Mouse (Mus musculus) macrophage (primary cell): ENCODE data around the gene Usp43. TPM values are rescaled to one million over a fixed set of nuclear protein-coding genes. Genes with fewer than 3 reads are reported as not detected.

Experiments used
- H3K27ac ChIP-seq: fragments of 350-480 bp; formaldehyde crosslinking; 2 replicates; pipeline ENCODE4 v1.9.0; 2021
- H3K36me3 ChIP-seq: fragments of 350-480 bp; formaldehyde crosslinking; 2 replicates; pipeline ENCODE4 v1.9.0; 2021; ENCODE audit errors: inconsistent target
- H3K4me3 ChIP-seq: fragments of 350-480 bp; formaldehyde crosslinking; 2 replicates; pipeline ENCODE4 v1.9.0; 2021; ENCODE audit errors: inconsistent target
- H3K79me2 ChIP-seq: fragments of 350-480 bp; formaldehyde crosslinking; 2 replicates; pipeline ENCODE4 v1.9.0; 2021; ENCODE audit errors: inconsistent target
- WGBS: methylation state at CpG from one replicate; pipeline ENCODE4 v1.1.7; 2026; ENCODE audit warnings: inconsistent platforms; ENCODE audit not compliant: missing documents; 5-methylcytosine and 5-hydroxymethylcytosine counted together
- polyA plus RNA-seq: library from polyadenylated mRNA; stranded (reverse); fragments of 250-400 nt; gene quantifications from 3 replicates; pipeline ENCODE4 v1.2.4, GENCODE M21; 2018; ENCODE audit warnings: inconsistent platforms

Gene Usp43
- polyA plus RNA-seq, 1 experiment from 2014 or later: not detected

- Histone ChIP-seq H3K4me3 (no peak overlapping the region), H3K79me2 (no peaks in the 10 kb centered on the region), H3K36me3 (no peaks in the 10 kb centered on the region), H3K27ac (no peak overlapping the region)
- 75% methylated on average over 7 of the region's 7 CpGs for WGBS
Measured at GRCm38 (mm10) chr11:67860743-67861398, 61.1 kb downstream of the Usp43 start.

- H3K27ac ChIP-seq: no peak overlapping the region
- no peak overlapping the region for H3K4me3 ChIP-seq
- no peaks in the 10 kb centered on the region for H3K36me3 ChIP-seq
- 84% methylated on average over 9 of the region's 9 CpGs for WGBS
- H3K79me2 ChIP-seq: no peaks in the 10 kb centered on the region
Measured at GRCm38 (mm10) chr11:67858518-67858917, 63.4 kb downstream of the Usp43 start.

GRCm38 (mm10) chr11:67855035-67855434 is 66.9 kb downstream of the Usp43 start:
- no peaks in the 10 kb centered on the region for H3K36me3 ChIP-seq
- 7% methylated on average over 2 of the region's 2 CpGs for WGBS
- no peak overlapping the region for H3K4me3 ChIP-seq
- H3K79me2 ChIP-seq: no peaks in the 10 kb centered on the region
- H3K27ac ChIP-seq: no peak overlapping the region

GRCm38 (mm10) chr11:67853996-67854395 is 68.0 kb downstream of the Usp43 start:
- Histone ChIP-seq H3K4me3 (no peak overlapping the region), H3K27ac (no peak overlapping the region), H3K79me2 (no peaks in the 10 kb centered on the region), H3K36me3 (no peaks in the 10 kb centered on the region)
- WGBS: 85% methylated on average over 6 of the region's 6 CpGs

GRCm38 (mm10) chr11:67851770-67852169 is 70.2 kb downstream of the Usp43 start:
- no peak overlapping the region for H3K27ac ChIP-seq
- H3K36me3 ChIP-seq: no peaks in the 10 kb centered on the region
- no peaks in the 10 kb centered on the region for H3K79me2 ChIP-seq
- 71% methylated on average over 5 of the region's 5 CpGs for WGBS
- H3K4me3 ChIP-seq: no peak overlapping the region

- no peaks in the 10 kb centered on the region for H3K79me2 ChIP-seq
- H3K27ac ChIP-seq: no peak overlapping the region
- 93% methylated on average over 4 of the region's 4 CpGs for WGBS
- H3K36me3 ChIP-seq: no peaks in the 10 kb centered on the region
- H3K4me3 ChIP-seq: no peak overlapping the region
Measured at GRCm38 (mm10) chr11:67845193-67845592, 76.8 kb downstream of the Usp43 start.

GRCm38 (mm10) chr11:67839810-67840209 is 82.1 kb downstream of the Usp43 start:
- Histone ChIP-seq H3K79me2 (no peaks in the 10 kb centered on the region), H3K27ac (no peak overlapping the region), H3K36me3 (no peaks in the 10 kb centered on the region), H3K4me3 (no peak overlapping the region)
- 13% methylated on average over 1 of the region's 1 CpGs for WGBS

- 94% methylated on average over 10 of the region's 10 CpGs for WGBS
- Histone ChIP-seq H3K36me3 (no peaks in the 10 kb centered on the region), H3K79me2 (no peaks in the 10 kb centered on the region), H3K27ac (no peak overlapping the region), H3K4me3 (no peak overlapping the region)
Measured at GRCm38 (mm10) chr11:67835408-67836078, 86.4 kb downstream of the Usp43 start.

- Histone ChIP-seq H3K79me2 (no peaks in the 10 kb centered on the region), H3K36me3 (no peaks in the 10 kb centered on the region), H3K27ac (no peak overlapping the region), H3K4me3 (no peak overlapping the region)
- 86% methylated on average over 5 of the region's 5 CpGs for WGBS
Measured at GRCm38 (mm10) chr11:67831820-67832219, 90.1 kb downstream of the Usp43 start.

- H3K27ac ChIP-seq: no peak overlapping the region
- 64% methylated on average over 6 of the region's 6 CpGs for WGBS
- no peaks in the 10 kb centered on the region for H3K36me3 ChIP-seq
- no peak overlapping the region for H3K4me3 ChIP-seq
- no peaks in the 10 kb centered on the region for H3K79me2 ChIP-seq
Measured at GRCm38 (mm10) chr11:67829530-67829929, 92.4 kb downstream of the Usp43 start.

GRCm38 (mm10) chr11:67828360-67829059 is 93.4 kb downstream of the Usp43 start:
- no peak overlapping the region for H3K4me3 ChIP-seq
- H3K36me3 ChIP-seq: no peaks in the 10 kb centered on the region
- H3K79me2 ChIP-seq: no peaks in the 10 kb centered on the region
- WGBS: 34% methylated on average over 12 of the region's 12 CpGs
- no peak overlapping the region for H3K27ac ChIP-seq

GRCm38 (mm10) chr11:67821560-67821959 is 100.4 kb downstream of the Usp43 start:
- WGBS: 90% methylated on average over 6 of the region's 6 CpGs
- H3K27ac ChIP-seq: no peak overlapping the region
- H3K79me2 ChIP-seq: no peaks in the 10 kb centered on the region
- H3K4me3 ChIP-seq: no peak overlapping the region
- H3K36me3 ChIP-seq: no peaks in the 10 kb centered on the region

GRCm38 (mm10) chr11:67820221-67820620 is 101.7 kb downstream of the Usp43 start:
- no peaks in the 10 kb centered on the region for H3K36me3 ChIP-seq

GRCm38 (mm10) chr11:67819604-67820003 is 102.3 kb downstream of the Usp43 start:
- Histone ChIP-seq H3K36me3 (no peaks in the 10 kb centered on the region), H3K27ac (no peak overlapping the region), H3K79me2 (no peaks in the 10 kb centered on the region), H3K4me3 (no peak overlapping the region)
- WGBS: 14% methylated on average over 5 of the region's 5 CpGs

More at GRCm38 (mm10) chr11:67820221-67820620, 101.7 kb downstream of the Usp43 start:
- H3K79me2 ChIP-seq: no peaks in the 10 kb centered on the region
- H3K27ac ChIP-seq: no peak overlapping the region
- H3K4me3 ChIP-seq: no peak overlapping the region
- 25% methylated on average over 4 of the region's 4 CpGs for WGBS

- Histone ChIP-seq H3K36me3 (no peaks in the 10 kb centered on the region), H3K27ac (no peak overlapping the region), H3K79me2 (no peaks in the 10 kb centered on the region), H3K4me3 (no peak overlapping the region)
- WGBS: 55% methylated on average over 6 of the region's 6 CpGs
Measured at GRCm38 (mm10) chr11:67811535-67811934, 110.4 kb downstream of the Usp43 start.
